In the genomic region with DNA sequence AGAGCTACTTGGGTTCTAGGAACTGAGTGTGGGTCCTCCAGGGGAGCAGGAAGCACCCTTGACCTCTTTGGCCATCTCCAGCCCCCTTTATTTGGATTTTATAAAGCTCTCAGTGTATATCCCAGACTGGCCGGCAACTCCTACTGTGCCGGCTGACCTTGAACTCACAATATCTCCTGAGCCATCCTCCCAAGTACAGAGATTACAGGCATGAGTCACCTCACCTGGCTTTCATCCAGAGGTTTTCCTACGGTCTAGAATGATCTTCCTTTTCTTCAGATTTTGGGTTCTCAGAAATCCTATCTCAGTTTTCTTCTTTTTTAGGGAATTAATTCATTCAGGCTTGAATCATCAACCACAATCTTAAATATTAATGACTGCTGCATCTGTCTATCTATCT, we compare ENCODE assay signal across 20 mouse cellular contexts. TPM values are rescaled to one million over a fixed set of nuclear protein-coding genes. Genes with fewer than 3 reads are reported as not detected.
A peak's percentile ranks its signal among the peaks of the same experiment; 100 is the strongest.
DNase-seq lines count a peak whose midpoint lies in the region.
"Had no signal": no experiment of that assay in that cellular context is flagged by ENCODE, and none has a peak within 500 bp of the region (broad histone marks: within the 10 kb centered on the region; RNA-seq: fewer than 3 reads in every experiment).

No protein-coding gene starts in this region.

- DNase-seq in adrenal gland, adult (ENCODE audit: inconsistent age in 2 of 2, low spot score in 1 of 2), result peak; percentile 80 to 91
- DNase-seq in adrenal gland, postnatal 4 days (ENCODE audit: low spot score in 2 of 2), result no peak
- DNase-seq in adrenal gland, adult 18-20 months (ENCODE audit: low spot score in 2 of 2), result peak; percentile 35 to 54
- peak; percentile 70 for DNase-seq in adrenal gland, postnatal 10 days
- peak; percentile 78 to 84 for DNase-seq in adrenal gland, postnatal 36 days
- no peak for DNase-seq in kidney, adult 11 months
- no peak for DNase-seq in ovary, adult 18-20 months (ENCODE audit: low spot score)
- no peak for DNase-seq in embryo, embryonic 9.5 days (ENCODE audit: extremely low spot score)
- DNase-seq: B cell, adult 2 months; cerebellum, adult 18-20 months; cerebellum, adult 9-10 months; cerebellum, postnatal 25 days; gastrocnemius, postnatal 25 days; heart, adult 18-20 months; heart, postnatal 10 days; heart, postnatal 36 days; kidney, adult 8-10 months had no signal

RNA-seq across cellular contexts. Expression of gene Epcam, which starts 14.3 kb away (rescaled TPM):
- 10 to 100 TPM in 1 of 2 experiments, under 1 TPM in 1; 0.79 to 22.1 TPM for total RNA-seq in adrenal gland, postnatal 4 days (2021)
- not detected for total RNA-seq in adrenal gland, adult 18-20 months (2021)
- 1 to 10 TPM in 1 of 2 experiments, under 1 TPM in 1; 0.45 to 1.2 TPM for total RNA-seq in adrenal gland, postnatal 10 days (2021)
- total RNA-seq in adrenal gland, postnatal 36 days (2021), result not detected
- total RNA-seq: common myeloid progenitor, adult 5-6 weeks; gastrocnemius, adult 8-10 months; gastrocnemius, postnatal 25 days; heart, postnatal 10 days; heart, postnatal 36 days; MEL had no signal

RNA-seq across cellular contexts. Expression of gene Msh2, which starts 50.7 kb away (rescaled TPM):
- total RNA-seq in adrenal gland, postnatal 4 days (2021), result 10 to 100 TPM; 39.5 to 45.2 TPM
- total RNA-seq in adrenal gland, adult 18-20 months (2021), result 10 to 100 TPM; 11.6 to 13.8 TPM
- total RNA-seq in adrenal gland, postnatal 10 days (2021), result 10 to 100 TPM; 24.2 to 33.2 TPM
- 10 to 100 TPM; 13.7 to 24.3 TPM for total RNA-seq in adrenal gland, postnatal 36 days (2021)

Comparison
In these comparisons a context has a peak if more than half of its experiments do, and no peak if none do; other contexts are left out.
1. DNase-seq: peak in adrenal gland, adult (2 of 2), adrenal gland, adult 18-20 months (2 of 2), adrenal gland, postnatal 10 days (single experiment) and adrenal gland, postnatal 36 days (2 of 2); none in adrenal gland, postnatal 4 days (0 of 2), kidney, adult 11 months (single experiment), ovary, adult 18-20 months (single experiment) and embryo, embryonic 9.5 days (single experiment).